Mouse (Mus musculus): ENCODE measurements at regions not wholly inside any gene's neighbourhood (a gene's known extent, or its start where the extent isn't known, plus 50 kb on each side); places are given as distances from the start of the nearest gene placed in this dataset.

GRCm38 (mm10) chr4:150721619-150722283, 69.8 kb upstream of the Slc45a1 start:
- DNase-seq, result no peak

GRCm38 (mm10) chr4:150717866-150718265, 65.9 kb upstream of the Slc45a1 start:
- DNase-seq, result no peak

- no peak for DNase-seq
Measured at GRCm38 (mm10) chr4:150715051-150715450, 63.1 kb upstream of the Slc45a1 start.

- no peak for DNase-seq
Measured at GRCm38 (mm10) chr4:150713291-150713690, 61.3 kb upstream of the Slc45a1 start.

GRCm38 (mm10) chr4:150712856-150713255, 60.9 kb upstream of the Slc45a1 start:
- DNase-seq, result no peak

GRCm38 (mm10) chr4:150711646-150712045, 59.7 kb upstream of the Slc45a1 start:
- no peak for DNase-seq

- DNase-seq, result no peak
Measured at GRCm38 (mm10) chr4:150709391-150710130, 57.6 kb upstream of the Slc45a1 start.

GRCm38 (mm10) chr4:150708572-150708984, 56.6 kb upstream of the Slc45a1 start:
- DNase-seq, result peak; percentile 22

GRCm38 (mm10) chr4:150707725-150708571, 56.0 kb upstream of the Slc45a1 start:
- DNase-seq, result no peak

- no peak for DNase-seq
Measured at GRCm38 (mm10) chr4:150706793-150707724, 55.1 kb upstream of the Slc45a1 start.

- no peak for DNase-seq
Measured at GRCm38 (mm10) chr4:150706291-150706690, 54.3 kb upstream of the Slc45a1 start.

- no peak for DNase-seq
Measured at GRCm38 (mm10) chr4:150703266-150703665, 51.3 kb upstream of the Slc45a1 start.
